Mouse (Mus musculus) frontal cortex, postnatal 25 days (tissue): ENCODE measurements around the gene Pnldc1.
"Not testable (repeated sequence)": the region's sequence is repeated elsewhere in the genome, so short reads cannot be mapped to it uniquely, and the experiment has no call there.

Source experiments
- DNase-seq, 2 experiments: peaks; one replicate each; pipeline ENCODE4 v3.0.0; 2022; ENCODE audit warnings: low spot score in 2 of 2

Pnldc1 gene

DNA sequence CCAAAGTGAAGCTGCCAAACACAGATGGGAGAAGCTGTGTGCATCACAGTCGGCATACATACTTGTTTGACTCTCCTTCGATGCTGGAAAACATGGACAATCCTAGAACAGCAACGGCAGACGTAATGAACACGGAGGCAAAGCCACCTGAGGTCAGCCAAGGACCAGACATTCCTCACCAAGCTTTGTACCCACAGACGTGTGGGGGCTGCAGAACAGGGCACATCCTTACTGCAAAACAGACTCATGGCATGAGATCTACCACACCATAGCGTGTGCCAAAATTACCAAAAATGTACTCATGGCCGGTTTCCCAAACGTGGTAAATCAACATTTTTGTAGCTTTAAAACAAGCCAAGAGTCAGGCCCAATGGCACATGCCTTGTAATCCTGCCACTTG, 3.6 kb downstream of the Pnldc1 start:
- DNase-seq: no peak

- DNase-seq: no peak
Measured at GRCm38 (mm10) chr17:12905810-12906209, 4.2 kb downstream of the Pnldc1 start.

DNA sequence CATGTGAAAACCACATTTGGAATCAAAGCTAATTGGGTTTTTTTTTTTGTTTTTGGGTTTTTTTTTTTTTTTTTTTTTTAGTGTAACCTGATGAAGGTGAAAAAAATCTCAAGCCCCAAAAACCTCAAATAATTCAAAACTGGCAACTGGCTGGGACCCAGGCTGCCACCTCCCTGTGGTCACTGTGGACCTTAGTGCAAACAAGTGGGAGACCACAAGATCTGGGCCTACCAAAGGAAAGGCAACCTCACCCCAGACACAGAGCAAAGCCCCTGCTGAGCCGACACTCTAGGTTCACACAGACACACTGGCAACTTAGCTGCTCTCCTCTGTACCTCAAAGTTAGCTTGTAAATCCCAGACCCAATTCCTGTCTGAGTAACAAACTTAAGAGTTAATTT, 5.7 kb downstream of the Pnldc1 start:
- DNase-seq: no peak

- no peak for DNase-seq
Measured at GRCm38 (mm10) chr17:12903372-12904333, 6.4 kb downstream of the Pnldc1 start.

- no peak for DNase-seq
Measured at GRCm38 (mm10) chr17:12902291-12902690, 7.7 kb downstream of the Pnldc1 start.

DNA sequence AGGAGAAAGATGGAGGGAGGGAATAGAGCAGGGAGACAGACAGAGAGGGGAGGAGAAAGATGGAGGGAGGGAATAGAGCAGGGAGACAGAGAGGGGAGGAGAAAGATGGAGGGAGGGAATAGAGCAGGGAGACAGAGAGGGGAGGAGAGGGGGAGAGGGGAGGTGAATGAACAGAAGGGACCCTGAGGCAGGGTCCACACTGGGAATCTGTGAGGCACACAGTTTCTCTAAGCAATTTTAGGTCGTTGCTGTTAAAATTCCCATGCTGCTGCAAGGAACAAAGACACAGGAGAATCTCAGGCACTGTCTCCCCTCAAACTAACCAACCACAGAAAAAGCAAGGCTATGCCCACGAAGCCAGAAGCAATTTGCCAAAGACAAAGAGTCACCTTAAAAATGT, 11.4 kb downstream of the Pnldc1 start:
- DNase-seq: not testable (repeated sequence)

- no peak for DNase-seq
Measured at GRCm38 (mm10) chr17:12897674-12898073, 12.4 kb downstream of the Pnldc1 start.

- no peak for DNase-seq
Measured at GRCm38 (mm10) chr17:12892033-12892432, 18.0 kb downstream of the Pnldc1 start.

GRCm38 (mm10) chr17:12891054-12891453, 19.0 kb downstream of the Pnldc1 start:
- DNase-seq: no peak

DNA sequence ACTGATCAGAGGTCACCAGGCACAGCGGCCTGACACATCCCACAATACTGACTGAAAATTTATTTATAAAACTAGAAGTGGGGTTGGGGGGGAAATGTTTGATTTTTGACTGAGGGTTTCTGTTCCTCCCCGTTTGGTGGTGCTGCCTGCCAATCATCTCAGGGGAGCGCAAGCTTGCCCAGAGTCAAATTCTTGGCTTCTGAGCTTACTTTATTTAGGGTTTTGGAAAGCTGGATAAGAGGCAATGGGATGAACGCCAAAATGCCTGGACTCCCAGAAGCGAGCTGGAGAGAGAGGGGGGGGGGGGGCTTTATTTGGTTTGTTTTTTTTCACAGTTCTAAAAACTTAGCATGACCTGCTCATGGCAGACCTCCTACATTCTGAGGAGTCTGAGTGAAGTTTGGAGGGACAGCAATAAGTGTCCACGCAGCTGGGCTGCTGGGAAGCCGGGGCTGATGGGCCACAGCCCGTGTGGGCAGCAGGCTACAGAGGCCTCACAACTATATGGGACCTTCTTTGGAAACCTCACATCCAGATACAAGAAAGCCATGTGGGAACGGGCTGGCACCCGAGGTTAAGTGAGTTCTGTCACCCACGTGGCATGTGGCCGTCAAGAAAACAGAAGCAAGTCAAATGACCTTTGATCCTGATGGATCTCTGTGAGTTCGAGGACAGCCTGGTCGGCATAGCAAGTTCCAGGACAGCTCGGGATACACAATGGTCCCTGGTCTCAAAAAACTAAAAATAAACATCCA, 22.8 kb downstream of the Pnldc1 start:
- no peak for DNase-seq

DNA sequence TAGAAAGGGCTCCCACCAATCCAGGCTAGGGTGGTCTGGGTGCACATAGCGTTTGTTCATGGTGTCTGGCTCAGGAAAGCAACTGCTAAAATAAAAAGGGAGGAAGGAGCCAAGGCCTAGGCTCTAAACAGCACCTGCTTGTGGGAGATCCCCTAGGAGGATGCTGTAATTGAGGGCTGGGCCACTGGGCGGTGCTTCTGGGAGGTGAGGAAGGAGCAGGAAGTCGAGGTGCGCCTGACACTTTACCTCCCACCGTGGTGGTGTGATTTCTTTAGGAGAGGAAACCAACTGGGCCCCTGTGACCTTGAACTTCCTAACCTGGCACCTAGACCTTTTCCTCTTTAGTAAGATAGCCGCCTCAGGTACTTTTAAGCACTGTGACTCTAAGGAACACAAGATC, 23.4 kb downstream of the Pnldc1 start:
- no peak for DNase-seq

GRCm38 (mm10) chr17:12881216-12881615, 28.8 kb downstream of the Pnldc1 start:
- no peak for DNase-seq

GRCm38 (mm10) chr17:12880178-12880577, 29.9 kb downstream of the Pnldc1 start:
- peak; percentile 77 to 79 for DNase-seq

DNA sequence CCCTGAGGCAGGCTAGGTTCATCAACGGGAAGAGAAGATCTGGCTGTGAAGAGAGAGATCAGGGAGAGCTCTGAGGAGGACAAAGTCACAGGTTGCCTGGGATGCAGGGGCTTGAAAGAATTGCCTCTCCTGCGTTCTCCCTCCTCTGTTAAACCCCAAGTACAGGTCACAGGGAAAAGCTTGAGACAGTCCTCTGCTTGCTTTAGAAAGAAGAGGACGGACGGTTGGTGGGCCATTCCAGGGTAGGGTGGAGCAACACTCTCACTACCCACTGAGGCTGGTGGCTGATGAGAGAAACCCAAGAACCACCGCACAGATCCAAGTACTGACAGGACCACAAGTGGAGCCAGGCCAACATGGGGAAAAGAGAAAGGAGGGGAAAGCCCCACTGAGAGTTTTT, 34.3 kb downstream of the Pnldc1 start, which contains the start of gene Mrgprh:
Gene Mrgprh (plus strand): TSS at position 301 of the 400 bp plus-strand sequence.
- no peak for DNase-seq

DNA sequence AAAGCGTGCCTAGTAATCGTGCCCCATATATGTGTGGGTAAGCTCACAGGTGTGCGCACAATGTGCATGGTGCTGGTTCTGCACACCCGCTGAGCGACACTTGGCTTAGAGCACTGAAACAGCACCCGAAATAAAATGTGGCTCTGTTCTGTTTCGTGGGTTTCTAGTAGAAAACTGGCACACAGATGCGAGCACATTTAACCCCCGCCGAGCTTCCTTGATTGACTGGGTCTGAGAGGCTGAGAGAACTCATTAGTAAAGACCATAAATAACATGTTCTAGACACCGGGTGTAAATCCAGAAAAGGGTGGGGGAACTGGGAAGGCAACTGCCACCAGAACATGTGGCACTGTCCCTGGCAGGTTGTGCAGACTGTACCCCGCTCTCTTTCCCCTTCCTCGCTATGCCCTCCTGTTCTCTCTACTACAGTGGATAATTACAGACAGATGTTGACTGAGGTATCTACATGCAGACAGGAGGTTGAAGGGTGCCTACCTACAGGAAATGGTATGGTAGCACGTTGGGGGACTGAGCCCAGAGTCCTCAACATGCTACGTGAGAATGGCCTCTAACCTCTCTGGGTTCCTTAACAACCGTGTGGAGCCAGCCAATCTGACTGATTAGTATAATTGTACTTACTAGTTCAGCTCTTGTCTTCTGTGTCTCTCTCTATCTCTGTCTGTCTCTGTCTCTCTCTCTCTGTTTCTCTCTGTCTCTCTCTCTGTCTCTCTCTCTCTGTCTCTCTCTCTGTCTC, 37.6 kb downstream of the Pnldc1 start:
- DNase-seq: no peak

- DNase-seq: no peak
Measured at GRCm38 (mm10) chr17:12868640-12869039, 41.4 kb downstream of the Pnldc1 start.

GRCm38 (mm10) chr17:12868043-12868442, 42.0 kb downstream of the Pnldc1 start, which contains the start of gene Mas1:
TSS of gene Mas1 (minus strand) at chr17:12868143.
- DNase-seq: no peak

DNA sequence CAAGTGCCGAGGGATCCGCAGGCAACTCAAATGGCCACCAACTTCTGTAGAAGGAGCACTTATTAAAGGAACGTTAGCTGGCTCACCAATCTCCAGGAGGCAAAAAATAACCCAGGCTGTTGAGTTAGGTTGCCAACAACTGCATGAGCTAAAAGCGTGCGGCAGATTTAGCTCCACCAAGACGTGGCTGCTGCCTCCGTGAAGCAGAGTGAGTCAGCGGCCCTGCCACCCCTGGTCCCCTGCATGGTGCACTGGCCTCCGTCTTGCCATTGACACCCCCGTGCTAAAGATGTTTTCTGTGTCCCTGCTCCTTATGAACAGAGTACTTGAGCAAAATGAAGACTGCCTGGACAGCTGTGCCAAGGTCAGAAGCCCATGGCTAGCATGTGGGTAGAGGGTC, 43.2 kb downstream of the Pnldc1 start:
- no peak for DNase-seq

- DNase-seq: no peak
Measured at GRCm38 (mm10) chr17:12865407-12865806, 44.6 kb downstream of the Pnldc1 start.

GRCm38 (mm10) chr17:12864111-12864510, 45.9 kb downstream of the Pnldc1 start:
- no peak for DNase-seq

DNA sequence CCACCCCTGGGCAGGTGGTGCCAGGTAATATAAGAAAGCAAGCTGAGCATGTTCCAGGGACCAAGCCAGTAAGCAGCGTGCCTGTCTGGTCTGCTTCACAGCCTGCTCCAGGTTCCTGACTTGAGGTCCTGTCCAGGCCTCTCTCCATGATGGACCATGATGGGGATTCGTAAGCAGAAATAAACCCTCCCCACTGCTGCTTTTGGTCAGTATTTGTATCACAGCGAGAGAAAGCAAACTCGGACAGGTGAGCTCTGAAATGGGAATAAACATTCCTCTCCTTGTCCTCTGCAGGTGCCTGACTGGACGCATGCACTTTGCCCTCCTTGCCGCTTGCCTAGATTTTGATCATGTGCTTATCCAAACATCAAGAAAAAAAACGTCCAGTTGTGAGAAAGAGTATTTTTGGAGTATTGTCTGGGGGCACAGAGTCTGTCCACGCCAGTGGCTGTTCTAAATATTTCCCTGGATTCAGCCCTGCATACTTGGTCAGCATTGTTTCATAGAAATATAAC, 51.0 kb downstream of the Pnldc1 start:
- DNase-seq: no peak

- no peak for DNase-seq
Measured at GRCm38 (mm10) chr17:12858072-12858471, 52.0 kb downstream of the Pnldc1 start.
